Mouse (Mus musculus): ENCODE results near the gene Vmn2r35. TPM values are rescaled to one million over a fixed set of nuclear protein-coding genes. Genes with fewer than 3 reads are reported as not detected.
"Not testable (repeated sequence)": the region's sequence is repeated elsewhere in the genome, so short reads cannot be mapped to it uniquely, and the experiment has no call there.

Vmn2r35 gene
- total RNA-seq (2015; ENCODE audit: low replicate concordance): not detected in 2 replicates
- total RNA-seq (2017; ENCODE audit: low replicate concordance): not detected in 2 replicates

DNA sequence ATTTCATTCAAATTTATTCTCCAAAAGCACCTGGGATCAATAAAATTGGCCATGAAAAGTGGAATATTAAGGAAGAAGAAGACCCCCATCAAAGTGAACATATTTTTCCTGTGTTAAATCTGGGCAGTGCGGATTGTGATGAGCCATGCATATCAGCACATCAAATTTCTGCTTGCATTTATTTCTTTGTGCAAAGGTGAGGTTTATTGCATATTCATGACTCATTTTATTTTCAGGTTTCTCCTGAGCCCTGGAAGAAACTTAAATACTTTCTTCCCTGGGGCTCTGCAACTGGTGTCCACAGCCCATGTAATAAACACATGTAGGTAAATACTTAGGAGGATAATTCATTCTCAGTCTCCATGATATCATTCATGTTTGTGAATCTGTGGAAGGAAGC, at the start of gene Vmn2r35:
TSS of gene Vmn2r35 (minus strand) at position 101 of the 400 bp plus-strand sequence.
- not testable (repeated sequence) for ATAC-seq (replicated peaks; ENCODE audit: low FRiP score, poor library complexity, severe bottlenecking)

DNA sequence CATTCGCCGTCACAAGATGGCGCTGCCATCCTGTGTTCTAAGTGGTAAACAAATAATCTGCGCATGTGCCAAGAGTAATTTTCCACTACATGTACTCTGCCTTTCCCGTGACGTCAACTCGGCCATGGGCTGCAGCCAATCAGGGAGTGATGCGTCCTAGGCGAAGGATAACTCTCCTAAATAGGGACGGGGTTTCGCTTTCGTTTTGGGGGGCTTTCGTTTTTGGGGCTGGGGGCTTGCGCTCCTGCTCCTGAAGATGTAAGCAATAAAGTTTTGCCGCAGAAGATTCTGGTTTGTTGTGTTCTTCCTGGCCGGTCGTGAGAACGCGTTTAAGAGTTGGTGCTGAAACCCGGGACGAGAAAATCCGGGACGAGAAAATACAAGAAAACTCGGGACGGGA, 25.5 kb downstream of the Vmn2r35 start:
- not testable (repeated sequence) for ATAC-seq (replicated peaks; ENCODE audit: low FRiP score, poor library complexity, severe bottlenecking)

Other genes with a start within 250 kb of the Vmn2r35 start
- gene Vmn2r34, start 130.4 kb downstream of the Vmn2r35 start, total RNA-seq (2015; ENCODE audit: low replicate concordance): not detected in 2 replicates
- gene Vmn2r34, start 130.4 kb downstream of the Vmn2r35 start, total RNA-seq (2017; ENCODE audit: low replicate concordance): not detected in 2 replicates
- not detected in 2 replicates for gene Vmn2r36, start 82.6 kb upstream of the Vmn2r35 start, total RNA-seq (2015; ENCODE audit: low replicate concordance)
- gene Vmn2r36, start 82.6 kb upstream of the Vmn2r35 start, total RNA-seq (2017; ENCODE audit: low replicate concordance): not detected in 2 replicates